Mouse (Mus musculus) mouse trophoblast stem cell (cell line): ENCODE results near the gene Six2.

Experiments used
- in situ Hi-C, 2 experiments: fragments of 300-500 bp; cut with MseI, MboI; formaldehyde crosslinking; loops; 2 replicates in 1 of 2; 3 replicates in 1 of 2; pipeline ENCODE4 v1.15.1; 2025

Gene Six2

GRCm38 (mm10) chr17:85664202-85664601 lies 23.9 kb downstream of the Six2 start:
- in situ Hi-C loops: loop anchor here (10.0 kb wide), 2 partner anchors 391 to 401 kb away; no protein-coding TSS in a partner anchor

GRCm38 (mm10) chr17:85661521-85661920 lies 26.6 kb downstream of the Six2 start:
- in situ Hi-C loops: loop anchor here (10.0 kb wide), 2 partner anchors 393 to 403 kb away; no protein-coding TSS in a partner anchor

GRCm38 (mm10) chr17:85660016-85660415 lies 28.1 kb downstream of the Six2 start:
- in situ Hi-C loops: loop anchor here (10.0 kb wide), 2 partner anchors 395 to 405 kb away; no protein-coding TSS in a partner anchor

- in situ Hi-C loops: loop anchor here (25.0 kb wide), 1 partner anchor 809 kb away; no protein-coding TSS in a partner anchor
These were observed 42.1 kb downstream of the Six2 start for GRCm38 (mm10) chr17:85645718-85646665.

- in situ Hi-C loops: loop anchor here (25.0 kb wide), 1 partner anchor 808 kb away; no protein-coding TSS in a partner anchor
These were observed 42.8 kb downstream of the Six2 start for GRCm38 (mm10) chr17:85645312-85645711.

GRCm38 (mm10) chr17:85637876-85638275 lies 50.2 kb downstream of the Six2 start:
- in situ Hi-C loops: loop anchor here (10.0 to 25.0 kb wide), 2 partner anchors 443 to 801 kb away; no protein-coding TSS in a partner anchor
